Mouse (Mus musculus) macrophage (primary cell): Measurements from ENCODE around the gene Olfr1113. TPM values are rescaled to one million over a fixed set of nuclear protein-coding genes. Genes with fewer than 3 reads are reported as not detected.
"Not testable (repeated sequence)": the region's sequence is repeated elsewhere in the genome, so short reads cannot be mapped to it uniquely, and the experiment has no call there.

ENCODE experiments used
- H3K27ac ChIP-seq: fragments of 350-480 bp; formaldehyde crosslinking; 2 replicates; pipeline ENCODE4 v1.9.0; 2021
- H3K36me3 ChIP-seq: fragments of 350-480 bp; formaldehyde crosslinking; 2 replicates; pipeline ENCODE4 v1.9.0; 2021; ENCODE audit errors: inconsistent target
- H3K4me3 ChIP-seq: fragments of 350-480 bp; formaldehyde crosslinking; 2 replicates; pipeline ENCODE4 v1.9.0; 2021; ENCODE audit errors: inconsistent target
- H3K79me2 ChIP-seq: fragments of 350-480 bp; formaldehyde crosslinking; 2 replicates; pipeline ENCODE4 v1.9.0; 2021; ENCODE audit errors: inconsistent target
- WGBS: methylation state at CpG from one replicate; pipeline ENCODE4 v1.1.7; 2026; ENCODE audit warnings: inconsistent platforms; ENCODE audit not compliant: missing documents; 5-methylcytosine and 5-hydroxymethylcytosine counted together
- polyA plus RNA-seq: library from polyadenylated mRNA; stranded (reverse); fragments of 250-400 nt; gene quantifications from 3 replicates; pipeline ENCODE4 v1.2.4, GENCODE M21; 2018; ENCODE audit warnings: inconsistent platforms
- total RNA-seq, 78 experiments: library from RNA; depleted of rRNA; stranded (reverse); fragments of 250-400 nt; gene quantifications; 1 replicate in 9 of 78; 2 replicates in 24 of 78; 3 replicates in 43 of 78; 4 replicates in 2 of 78; pipeline ENCODE4 v1.2.4; 2018; ENCODE audit warnings: inconsistent platforms in 56 of 78

Olfr1113 gene
- total RNA-seq (2018; cell fraction: chromatin; rRNA removed), result not detected
- total RNA-seq (2018; cell fraction: cytosol; rRNA removed), result not detected
- not detected for total RNA-seq (2018; cell fraction: nucleus; rRNA removed)
- polyA plus RNA-seq, result not detected in 3 replicates

- WGBS, result 85% methylated on average over 2 of the region's 2 CpGs
Observed at GRCm38 (mm10) chr2:87208670-87209069, at the start of gene Olfr1113. Olfr1113 (plus strand) TSS chr2:87208970.

GRCm38 (mm10) chr2:87167731-87168130 lies 41.0 kb upstream of the Olfr1113 start:
- 58% methylated on average over 2 of the region's 2 CpGs for WGBS
- not testable (repeated sequence) for H3K36me3 ChIP-seq, H3K27ac ChIP-seq, H3K79me2 ChIP-seq, H3K4me3 ChIP-seq

More at GRCm38 (mm10) chr2:87208670-87209069, at the start of gene Olfr1113:
- Histone ChIP-seq H3K79me2 (no peaks in the 10 kb centered on the region), H3K4me3 (no peak within 1 kb of the TSS), H3K27ac (no peak within 1 kb of the TSS), H3K36me3 (no peaks in the 10 kb centered on the region)

- no peaks in the 10 kb centered on the region for H3K36me3 ChIP-seq
- WGBS, result 71% methylated on average over 1 of the region's 1 CpGs
- no peak within 1 kb of the TSS for H3K27ac ChIP-seq
- H3K79me2 ChIP-seq, result no peaks in the 10 kb centered on the region
- no peak within 1 kb of the TSS for H3K4me3 ChIP-seq
Observed at GRCm38 (mm10) chr2:87187498-87187897, 21.3 kb upstream of the Olfr1113 start, which contains the start of gene Olfr1112. Olfr1112 (plus strand) TSS chr2:87187798.

GRCm38 (mm10) chr2:87247713-87248112 lies 38.9 kb downstream of the Olfr1113 start, which contains the start of gene Olfr1115:
Olfr1115 (plus strand) TSS chr2:87248013.
- Histone ChIP-seq H3K27ac (no peak within 1 kb of the TSS), H3K79me2 (no peaks in the 10 kb centered on the region), H3K36me3 (no peaks in the 10 kb centered on the region), H3K4me3 (no peak within 1 kb of the TSS)
- WGBS, result 86% methylated on average over 2 of the region's 2 CpGs

Other genes starting within 250 kb of the Olfr1113 start
- not detected in 3 replicates for gene Olfr1099, start 248.3 kb upstream of the Olfr1113 start, polyA plus RNA-seq
- not detected in 3 replicates for gene Olfr1100, start 229.0 kb upstream of the Olfr1113 start, polyA plus RNA-seq
- gene Olfr1101, start 217.7 kb upstream of the Olfr1113 start, polyA plus RNA-seq, result not detected in 3 replicates
- gene Olfr1102, start 210.6 kb upstream of the Olfr1113 start, polyA plus RNA-seq, result not detected in 3 replicates
- not detected in 3 replicates for gene Olfr1104, start 181.9 kb upstream of the Olfr1113 start, polyA plus RNA-seq
- not detected in 3 replicates for gene Olfr1105, start 172.4 kb upstream of the Olfr1113 start, polyA plus RNA-seq
- not detected in 3 replicates for gene Olfr1106, start 156.7 kb upstream of the Olfr1113 start, polyA plus RNA-seq
- gene Olfr1107, start 133.2 kb upstream of the Olfr1113 start, polyA plus RNA-seq, result not detected in 3 replicates
- not detected in 3 replicates for gene Olfr1109, start 113.0 kb upstream of the Olfr1113 start, polyA plus RNA-seq
- gene Olfr259, start 94.4 kb upstream of the Olfr1113 start, polyA plus RNA-seq, result not detected in 3 replicates
- gene Olfr1110, start 68.7 kb upstream of the Olfr1113 start, polyA plus RNA-seq, result not detected in 3 replicates
- gene Olfr1111, start 56.3 kb upstream of the Olfr1113 start, polyA plus RNA-seq, result not detected in 3 replicates
- not detected in 3 replicates for gene Olfr1112, start 21.2 kb upstream of the Olfr1113 start, polyA plus RNA-seq
- not detected in 3 replicates for gene Olfr1115, start 39.0 kb downstream of the Olfr1113 start, polyA plus RNA-seq
- gene Olfr1116, start 58.6 kb downstream of the Olfr1113 start, polyA plus RNA-seq, result not detected in 3 replicates
- not detected in 3 replicates for gene Olfr1118, start 98.6 kb downstream of the Olfr1113 start, polyA plus RNA-seq
- gene Olfr1120, start 145.8 kb downstream of the Olfr1113 start, polyA plus RNA-seq, result not detected in 3 replicates
- gene Olfr1121, start 160.9 kb downstream of the Olfr1113 start, polyA plus RNA-seq, result not detected in 3 replicates
- gene Olfr1122, start 176.9 kb downstream of the Olfr1113 start, polyA plus RNA-seq, result not detected in 3 replicates
- gene Olfr1123, start 207.7 kb downstream of the Olfr1113 start, polyA plus RNA-seq, result not detected in 3 replicates
- not detected in 3 replicates for gene Olfr1124, start 221.3 kb downstream of the Olfr1113 start, polyA plus RNA-seq
- not detected in 3 replicates for gene Olfr1126, start 245.0 kb downstream of the Olfr1113 start, polyA plus RNA-seq